Mouse (Mus musculus) spleen, embryonic (tissue): Measurements from ENCODE around the gene Dnajb12.

Experiments used
- CTCF ChIA-PET: fragments of 350-600 bp; sonication (Branson Sonifier 250); formaldehyde crosslinking; loops from one replicate; lab custom pipeline; 2022; lab: Charles Lee

Dnajb12 gene

DNA sequence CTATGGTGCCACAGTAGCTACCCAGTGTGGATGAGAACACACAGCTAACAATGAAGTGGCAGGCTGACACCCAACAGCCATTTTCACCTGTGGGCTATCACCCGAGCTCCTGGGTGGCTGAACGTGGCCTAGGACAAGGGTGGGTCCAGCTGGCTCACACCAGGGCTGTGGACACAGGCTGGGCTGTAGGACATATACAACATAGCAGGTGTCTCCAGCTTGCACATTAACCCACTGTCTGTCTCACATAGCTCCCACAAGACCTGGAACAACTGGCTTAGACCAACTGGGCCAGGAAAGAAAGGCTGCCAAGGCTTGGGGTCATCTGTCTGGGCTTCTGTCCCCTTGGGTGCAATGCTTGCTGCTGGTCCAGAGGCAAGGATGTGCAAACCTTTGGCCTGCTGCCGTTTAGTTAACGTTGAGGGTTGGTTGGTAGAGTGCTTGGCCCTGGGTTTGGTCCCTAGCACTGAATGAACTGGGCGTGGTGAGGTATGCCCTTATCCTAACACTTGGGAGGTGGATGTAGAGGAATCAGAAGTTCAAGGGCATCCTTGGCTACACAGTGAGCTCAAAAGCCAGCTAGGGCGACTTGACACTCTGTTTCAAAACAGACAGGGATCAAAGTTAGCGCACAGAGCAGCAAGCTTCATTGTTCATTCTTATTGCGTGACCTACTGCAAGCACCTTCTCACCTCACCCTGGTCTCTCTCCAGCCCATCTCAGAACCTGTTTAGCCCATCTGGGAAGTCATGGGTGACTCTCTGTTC lies 36.0 kb downstream of the Dnajb12 start:
- CTCF ChIA-PET: no interaction called here

DNA sequence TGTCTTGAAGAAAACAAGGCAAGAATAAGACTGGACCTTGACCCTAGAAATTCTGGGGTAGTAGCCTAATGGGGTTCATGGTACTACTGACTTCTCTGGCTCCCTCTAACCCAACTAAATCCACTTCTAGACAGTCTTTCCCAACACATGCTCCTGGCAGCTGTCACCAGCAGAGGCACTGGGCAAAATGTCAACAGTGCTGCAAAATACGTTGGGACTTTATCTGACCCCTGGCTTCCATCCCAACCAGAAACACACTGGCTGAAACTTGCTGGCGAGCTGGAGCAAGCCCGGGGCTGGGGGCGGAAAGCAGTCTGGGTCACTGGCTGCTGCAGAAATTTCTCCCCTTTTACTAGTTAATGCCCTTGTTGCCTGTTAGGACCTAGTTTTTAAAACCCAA lies 36.8 kb downstream of the Dnajb12 start:
- CTCF ChIA-PET: interaction anchor here (1.0 kb wide), 1 partner anchor 30 kb away, joined by 3 read pairs; no protein-coding TSS in a partner anchor

DNA sequence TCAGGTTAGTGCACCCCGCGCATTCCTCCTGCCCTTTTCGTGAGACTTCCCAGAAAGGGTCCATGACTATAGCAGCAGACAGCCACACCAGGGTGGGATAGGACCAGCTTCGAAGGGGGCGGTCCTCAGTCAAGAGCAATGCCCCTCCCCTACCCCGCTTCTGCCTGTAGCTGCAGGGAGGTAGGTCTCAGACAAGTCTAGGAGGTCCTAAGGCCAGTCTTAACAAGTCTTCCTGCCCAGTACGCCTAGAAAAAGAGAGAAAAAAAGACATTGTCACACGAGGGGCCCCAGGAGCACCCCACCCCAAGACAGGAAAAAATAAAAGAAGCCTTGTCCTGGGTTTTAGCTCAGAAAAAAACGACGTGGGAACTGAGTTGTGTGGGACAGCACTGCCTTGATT lies 37.3 kb downstream of the Dnajb12 start:
- CTCF ChIA-PET: interaction anchor here (1.0 kb wide), 1 partner anchor 30 kb away, joined by 3 read pairs; no protein-coding TSS in a partner anchor

DNA sequence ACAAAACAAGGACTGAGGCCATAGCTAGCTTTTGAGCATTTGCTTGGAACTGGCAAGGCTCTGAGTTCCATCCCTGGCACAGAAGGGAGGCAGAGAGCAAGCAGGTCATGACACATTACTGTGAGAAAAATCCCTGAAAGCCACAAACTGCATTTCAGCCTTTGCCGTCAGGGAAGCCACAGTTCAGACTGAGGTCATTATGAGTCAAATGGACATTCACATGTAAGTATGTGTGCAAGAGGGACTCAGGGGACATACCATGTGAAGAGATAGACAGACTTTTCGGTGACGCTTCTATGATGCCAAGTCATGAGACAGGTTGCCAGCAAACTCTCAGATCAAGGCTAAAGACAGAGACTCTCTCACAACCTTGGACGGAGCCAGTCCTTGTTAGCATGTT lies 38.8 kb downstream of the Dnajb12 start:
- CTCF ChIA-PET: no interaction called here

DNA sequence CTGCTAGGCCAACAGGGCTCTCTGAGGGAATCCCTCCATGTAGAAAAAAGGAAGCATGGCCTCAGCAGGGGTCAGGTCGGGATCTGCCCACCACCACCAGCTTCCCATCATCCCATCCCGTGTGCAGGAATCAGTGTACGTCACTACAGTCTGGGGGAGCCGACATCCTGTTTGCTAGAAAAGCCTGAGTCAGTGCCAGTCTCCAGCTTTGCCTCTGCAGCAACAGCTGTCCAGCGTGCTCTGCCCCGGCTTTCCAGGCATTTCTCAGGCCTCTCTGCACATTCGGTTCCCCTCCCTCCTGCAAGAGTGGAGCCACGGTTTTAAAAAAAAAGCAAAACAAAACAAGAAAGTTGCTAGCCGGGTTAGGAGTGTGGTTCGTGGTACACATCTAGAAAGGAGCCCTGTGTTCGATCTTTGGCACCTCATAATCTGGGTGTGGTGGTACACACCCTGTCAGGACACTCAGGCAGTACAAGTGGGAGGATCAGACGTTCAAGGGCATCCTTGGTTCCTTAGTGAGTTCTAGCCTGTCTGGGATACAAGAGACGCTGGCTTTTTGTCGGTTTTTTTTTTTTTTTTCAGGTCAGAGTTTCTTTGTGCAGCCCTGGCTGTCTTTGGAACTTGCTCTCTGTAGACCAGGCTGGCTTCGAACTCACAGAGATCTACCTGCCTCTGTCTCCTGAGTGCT lies 40.3 kb downstream of the Dnajb12 start:
- CTCF ChIA-PET: interaction anchor here (0.7 to 1.0 kb wide), 3 partner anchors 10 to 523 kb away, joined by 3 to 4 read pairs (median 3); no protein-coding TSS in a partner anchor

DNA sequence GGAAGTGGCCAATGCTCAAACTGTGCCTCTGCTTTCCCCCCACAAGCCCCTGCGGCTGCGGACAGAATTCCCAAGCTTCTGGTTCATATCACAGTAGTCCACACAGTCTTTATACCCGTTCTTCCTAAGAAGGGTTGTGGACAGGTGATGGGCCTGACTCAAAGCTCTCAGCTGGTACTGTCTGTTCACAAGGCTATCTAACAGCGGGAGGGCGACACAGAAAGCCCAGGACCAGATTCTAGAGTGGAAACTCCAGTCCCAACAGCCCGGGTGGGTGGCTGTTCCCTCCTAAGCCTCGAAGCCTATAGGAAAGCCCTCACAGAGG lies 41.1 kb downstream of the Dnajb12 start:
- CTCF ChIA-PET: interaction anchor here (1.0 kb wide), 1 partner anchor 21 kb away, joined by 3 read pairs; no protein-coding TSS in a partner anchor

DNA sequence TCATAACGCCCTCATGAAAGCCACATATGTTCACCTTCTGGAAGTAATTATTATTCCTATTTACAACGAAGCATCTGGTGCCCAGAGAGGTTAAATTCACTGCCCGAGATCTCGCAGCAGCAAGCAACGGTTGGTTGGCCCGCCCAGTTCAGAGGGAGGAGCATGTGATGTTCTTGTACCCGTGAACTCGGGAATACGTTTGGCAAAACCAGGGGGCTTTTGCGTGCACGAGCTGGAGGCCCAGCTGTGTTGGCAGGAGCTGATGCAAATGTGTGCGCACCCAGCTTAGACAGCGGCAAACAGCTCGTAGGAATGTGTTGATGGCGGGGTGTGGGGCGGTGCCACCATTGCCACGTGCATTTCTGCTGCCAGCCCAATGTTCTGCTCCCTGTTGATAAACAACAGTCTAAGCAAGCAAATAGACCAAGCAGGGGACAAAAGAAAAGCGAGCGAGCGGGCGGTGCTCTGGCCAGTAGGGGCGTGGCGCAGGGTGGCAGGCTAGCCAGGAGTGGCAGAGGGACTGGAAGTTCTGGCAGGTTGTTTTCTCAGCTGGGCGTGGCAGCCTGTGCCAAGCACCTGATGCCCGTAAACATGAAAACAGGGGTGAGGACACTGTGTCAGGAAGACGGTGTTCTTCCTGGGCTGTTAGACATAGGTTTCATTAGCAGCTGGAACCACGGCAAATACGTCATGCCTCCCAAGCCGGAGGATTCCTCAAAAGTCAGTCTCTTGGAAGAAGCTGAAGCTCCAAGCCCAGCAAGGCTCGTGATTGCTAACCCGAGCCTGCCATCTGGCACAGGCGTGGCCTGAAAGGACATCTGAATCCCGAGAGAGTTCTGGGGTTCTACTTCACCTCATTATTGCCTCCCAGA lies 41.7 kb downstream of the Dnajb12 start:
- CTCF ChIA-PET: interaction anchor here (1.0 kb wide), 1 partner anchor 22 kb away, joined by 3 read pairs; no protein-coding TSS in a partner anchor

DNA sequence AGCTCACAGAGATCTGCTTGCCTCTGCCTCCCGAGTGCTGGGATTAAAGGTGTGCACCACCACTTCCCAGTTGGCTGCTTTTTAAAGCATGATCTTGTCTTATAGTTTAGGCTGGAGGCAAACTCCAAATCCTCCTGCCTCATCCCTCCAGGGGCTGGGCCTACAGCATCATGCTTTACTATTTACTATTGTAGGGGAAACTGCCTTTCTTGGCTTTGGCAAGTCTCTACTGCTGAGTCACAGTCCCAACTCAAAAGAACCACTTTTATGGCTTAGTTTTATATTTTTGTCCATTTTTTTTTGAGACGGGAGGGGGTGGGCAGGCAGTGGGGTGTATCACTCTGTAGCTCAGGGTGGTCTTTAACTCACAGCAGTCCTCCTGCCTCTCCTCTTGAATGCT lies 44.1 kb downstream of the Dnajb12 start:
- CTCF ChIA-PET: interaction anchor here (0.7 kb wide), 1 partner anchor 56 kb away, joined by 5 read pairs; no protein-coding TSS in a partner anchor

DNA sequence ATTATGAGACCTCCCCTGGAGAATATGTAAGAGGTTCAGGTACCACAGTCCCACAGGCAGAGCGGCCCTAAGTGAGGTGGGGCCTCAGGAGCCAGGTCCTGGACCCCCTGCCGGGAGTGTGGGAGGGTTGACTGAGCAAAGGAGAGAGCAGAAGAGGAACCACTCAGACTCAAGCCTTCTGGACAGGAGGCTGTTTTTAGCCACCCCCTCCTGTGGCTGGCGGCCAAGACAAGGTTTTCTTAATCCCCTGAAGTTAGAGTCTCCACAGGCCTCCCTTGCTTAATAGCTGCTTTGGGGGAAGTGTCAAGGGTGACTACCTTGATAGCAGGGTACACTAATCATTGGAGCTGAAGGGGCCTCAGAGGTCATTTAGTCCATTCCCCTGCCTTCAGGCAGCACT lies 44.9 kb downstream of the Dnajb12 start:
- CTCF ChIA-PET: no interaction called here

DNA sequence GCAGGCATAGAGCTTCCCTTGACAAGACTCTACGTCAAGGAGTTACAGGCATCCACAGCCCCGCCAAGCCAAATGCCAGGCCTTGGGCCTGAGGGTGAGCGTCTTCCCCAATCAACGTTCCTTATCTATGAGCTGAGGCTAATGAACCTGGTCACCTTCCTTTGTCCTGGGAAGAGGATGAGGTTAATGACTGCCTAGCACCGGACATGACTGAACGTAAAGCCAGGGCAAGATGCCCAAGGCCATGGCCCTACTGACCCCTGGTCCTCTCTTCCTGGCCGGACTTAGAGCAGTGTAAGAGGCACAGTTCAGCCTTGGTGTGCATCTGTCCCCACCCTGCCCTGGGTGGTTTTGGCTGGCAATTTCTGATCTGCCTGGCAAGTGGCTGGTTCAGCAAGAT lies 49.8 kb downstream of the Dnajb12 start:
- CTCF ChIA-PET: interaction anchor here (0.7 kb wide), 1 partner anchor 46 kb away, joined by 3 read pairs; no protein-coding TSS in a partner anchor

DNA sequence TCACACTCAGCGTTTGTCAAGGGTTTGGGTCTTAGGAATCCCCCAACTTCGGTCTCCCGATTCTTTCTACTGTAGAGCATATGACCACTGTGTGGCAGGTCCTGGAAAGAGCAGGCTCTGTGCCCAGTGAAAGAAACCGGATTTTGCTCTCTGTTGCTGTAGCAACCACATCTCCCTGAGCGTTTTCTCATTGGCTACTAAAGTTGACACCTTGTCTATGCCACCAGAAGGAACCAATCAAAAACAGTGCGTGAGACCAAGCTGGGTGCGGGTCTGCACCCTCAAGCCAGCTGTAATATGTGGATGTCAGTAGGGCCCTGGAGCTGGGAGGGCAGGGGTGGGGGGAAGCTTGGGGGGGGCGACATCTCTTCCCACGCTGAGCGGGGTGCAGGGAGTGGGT lies 51.6 kb downstream of the Dnajb12 start:
- CTCF ChIA-PET: no interaction called here

DNA sequence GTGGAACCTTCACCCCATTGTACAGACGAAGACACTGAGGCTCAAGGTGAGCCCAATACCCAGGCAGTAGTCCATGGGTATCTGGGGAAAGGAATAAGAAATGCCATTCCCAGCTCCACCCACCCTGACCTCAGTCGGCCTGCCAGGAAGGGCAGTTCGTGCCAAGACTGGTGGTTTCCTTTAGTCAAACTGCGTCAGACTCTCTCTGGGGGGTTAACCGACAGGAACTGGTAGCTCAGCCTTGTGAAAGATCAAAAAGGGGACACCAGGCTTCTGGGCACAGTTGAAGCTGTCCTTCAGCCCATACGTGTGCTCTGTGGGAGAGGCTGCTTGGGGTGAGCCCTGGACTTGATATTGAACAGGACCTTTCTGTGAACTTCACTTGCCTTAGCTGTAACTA lies 53.2 kb downstream of the Dnajb12 start:
- CTCF ChIA-PET: no interaction called here

DNA sequence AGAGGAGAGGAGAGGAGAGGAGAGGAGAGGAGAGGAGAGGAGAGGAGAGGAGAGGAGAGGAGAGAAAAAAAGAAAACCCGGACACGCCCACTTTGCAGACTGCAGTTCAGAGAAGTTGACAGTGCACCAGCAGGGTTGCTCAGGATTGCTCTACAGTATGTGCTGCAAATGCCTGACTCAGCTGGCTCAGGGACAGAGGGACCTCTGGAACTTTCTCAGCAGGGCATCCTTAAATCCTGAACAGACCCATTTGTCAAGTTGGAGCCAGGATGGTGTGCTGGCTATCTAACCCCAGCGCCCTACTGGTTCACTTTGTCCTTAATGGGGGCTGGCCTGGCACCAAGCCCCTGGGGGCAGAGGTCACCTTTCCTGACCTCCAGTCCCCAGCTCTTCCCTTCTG lies 54.7 kb downstream of the Dnajb12 start:
- CTCF ChIA-PET: no interaction called here

DNA sequence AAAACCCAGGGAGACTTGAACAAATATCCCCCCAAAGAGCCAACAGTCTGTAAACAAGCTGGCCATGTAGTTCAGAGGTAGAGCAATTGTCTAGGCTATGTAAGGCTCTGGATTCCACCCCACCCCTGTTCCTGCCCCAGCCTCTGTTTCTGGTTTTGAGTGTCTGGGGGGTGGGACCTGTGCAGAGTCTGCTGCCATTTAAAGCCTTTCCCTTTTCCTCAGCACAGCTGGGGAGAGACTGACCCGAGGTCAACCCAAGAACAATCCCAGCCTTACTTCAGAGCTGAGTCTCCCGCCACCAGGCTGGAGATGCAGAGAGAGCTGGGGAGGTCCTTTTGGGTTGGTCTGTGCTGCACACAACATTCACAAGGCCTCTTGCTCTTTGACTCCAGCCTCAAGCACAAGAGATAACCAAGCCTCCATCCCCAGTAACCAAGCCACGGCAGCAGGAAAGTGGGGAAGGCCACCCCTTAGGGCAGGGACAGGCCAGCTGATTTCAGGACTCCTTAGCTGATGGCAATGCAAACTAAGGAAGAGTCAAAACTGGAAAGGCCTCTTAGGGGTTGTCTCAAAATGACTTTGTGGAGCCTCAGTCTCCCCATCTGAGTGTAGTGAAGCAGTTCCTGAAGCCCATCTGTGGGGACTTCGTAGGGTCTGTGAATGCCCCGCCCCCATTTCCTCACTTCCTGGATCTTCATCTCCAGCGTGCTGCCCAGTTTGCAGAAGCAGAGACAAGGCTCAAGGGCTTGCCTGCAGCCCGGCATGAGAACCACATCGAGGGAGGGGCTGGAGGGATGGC lies 56.9 kb downstream of the Dnajb12 start:
- CTCF ChIA-PET: interaction anchor here (0.7 kb wide), 1 partner anchor 142 kb away, joined by 5 read pairs; no protein-coding TSS in a partner anchor

DNA sequence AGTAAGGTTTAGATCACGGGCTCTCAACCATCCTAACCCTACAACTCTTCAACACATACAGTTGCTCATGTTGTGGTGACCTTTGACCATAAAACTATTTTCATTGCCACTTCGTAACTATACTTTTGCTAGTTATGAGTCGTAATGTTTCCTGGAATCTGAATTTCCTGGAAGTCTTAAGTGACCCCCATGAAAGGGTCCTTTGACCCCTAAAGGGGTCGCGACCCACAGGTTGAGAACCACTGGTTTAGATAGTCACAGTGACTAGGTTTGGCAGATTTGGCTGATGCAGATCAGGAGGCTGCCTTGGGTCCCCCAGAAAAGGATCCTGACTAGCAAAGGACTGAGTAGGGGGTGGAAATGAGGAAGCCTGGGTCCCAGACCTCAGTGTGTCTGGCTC lies 59.3 kb downstream of the Dnajb12 start:
- CTCF ChIA-PET: no interaction called here

DNA sequence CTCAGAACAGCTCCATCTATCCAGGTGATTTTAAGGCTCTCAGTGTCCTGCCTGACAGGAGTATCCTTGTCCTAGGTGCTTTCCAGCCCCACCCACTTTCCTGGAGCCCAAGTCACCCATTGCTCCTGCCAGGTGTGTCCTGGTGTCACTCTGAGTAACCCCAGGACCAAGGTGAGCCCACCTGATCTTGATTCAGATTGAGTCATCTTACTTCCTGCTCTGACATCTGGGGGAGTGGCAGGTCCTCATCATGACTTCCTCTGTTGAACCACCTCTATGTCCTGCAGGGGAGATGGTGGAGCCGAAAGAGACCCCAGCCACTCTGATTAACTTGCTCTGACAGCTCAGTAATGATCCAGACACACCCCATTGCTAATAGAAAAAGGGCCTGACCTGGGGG lies 59.7 kb downstream of the Dnajb12 start:
- CTCF ChIA-PET: no interaction called here

DNA sequence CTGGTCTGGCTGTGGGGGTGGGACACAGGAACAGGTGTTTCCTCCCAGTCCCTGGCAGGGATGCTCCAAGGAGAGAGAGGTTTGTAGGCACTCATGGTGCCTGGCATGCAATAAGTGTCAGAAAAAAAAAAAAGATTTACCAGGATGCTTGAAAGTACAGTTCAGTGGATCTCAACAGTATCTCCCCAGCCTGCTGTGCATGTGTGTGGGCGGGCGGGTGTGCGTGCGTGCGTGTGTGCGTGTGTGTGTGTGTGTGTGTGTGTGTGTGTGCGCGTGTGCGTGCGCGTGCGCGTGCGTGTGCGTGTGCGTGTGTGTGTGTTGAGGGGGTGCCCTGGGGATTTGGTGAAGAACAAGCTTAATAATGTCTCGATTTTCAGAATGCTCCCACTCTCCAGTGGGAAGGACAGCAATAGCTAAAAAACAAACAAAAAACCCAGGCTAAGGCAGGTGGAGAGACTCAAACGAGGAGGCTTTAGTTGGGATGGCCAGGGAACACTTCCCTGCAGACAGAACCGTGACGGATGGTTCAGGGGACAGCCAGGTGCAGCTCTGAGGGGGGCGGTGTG lies 63.0 kb downstream of the Dnajb12 start:
- CTCF ChIA-PET: interaction anchor here (0.7 to 1.7 kb wide), 3 partner anchors 44 to 48 kb away, joined by 3 to 4 read pairs (median 4); no protein-coding TSS in a partner anchor

DNA sequence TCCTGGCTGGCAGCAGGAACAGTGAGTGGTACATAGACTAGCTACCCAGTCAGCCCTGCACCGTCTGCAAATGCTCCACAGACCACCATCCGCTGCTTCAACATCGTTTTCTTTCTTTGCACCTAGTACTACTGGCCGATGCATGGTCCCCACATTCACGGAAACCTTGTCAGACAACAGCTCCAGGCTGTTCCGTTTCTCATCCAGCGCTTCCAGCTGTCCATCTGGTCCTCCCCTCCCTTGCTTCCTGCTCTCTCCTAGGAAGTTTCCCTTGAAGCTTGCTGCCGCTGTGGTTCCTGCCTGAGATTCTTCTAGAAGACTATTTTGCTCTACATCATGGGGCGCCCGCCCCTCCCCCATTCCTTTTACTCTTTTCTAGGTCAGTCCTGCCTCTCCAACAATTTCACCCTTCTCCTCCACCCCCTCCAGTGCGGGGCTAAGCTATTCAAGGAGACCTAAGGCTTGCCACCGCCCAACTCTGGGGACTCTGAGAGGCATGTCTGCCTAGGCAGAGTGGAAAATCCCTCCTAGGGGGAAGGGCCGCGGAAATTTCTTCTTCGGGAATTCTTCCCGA lies 63.6 kb downstream of the Dnajb12 start:
- CTCF ChIA-PET: interaction anchor here (0.7 to 1.7 kb wide), 3 partner anchors 45 to 79 kb away, joined by 3 to 4 read pairs (median 3); no protein-coding TSS in a partner anchor

DNA sequence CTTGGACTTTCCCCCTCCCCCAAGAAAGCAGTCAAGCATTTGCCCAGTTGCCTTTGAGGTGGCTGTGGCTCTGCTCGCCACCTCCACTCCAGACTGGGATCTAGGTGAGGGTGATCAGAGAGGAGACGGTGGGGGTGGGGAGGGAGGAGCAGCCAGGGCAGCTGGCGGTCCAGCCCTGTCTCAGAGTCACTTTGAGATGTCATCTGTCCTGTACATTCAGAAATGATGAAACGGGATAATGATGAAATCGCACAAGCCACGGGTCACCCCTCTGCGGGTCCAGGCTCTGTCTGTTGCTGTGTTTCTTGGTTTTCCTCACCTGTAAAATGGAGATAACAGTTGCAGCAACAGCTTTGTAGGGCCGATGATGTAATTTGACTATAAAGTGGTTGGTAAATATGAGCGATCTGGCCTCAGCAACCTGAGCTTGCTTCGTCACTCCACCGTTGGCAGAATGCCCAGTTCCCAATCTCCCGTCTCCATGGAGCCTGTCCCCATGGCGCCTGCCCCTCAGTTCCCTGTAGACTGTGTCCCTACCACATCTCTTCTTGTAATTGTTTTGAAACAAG lies 64.1 kb downstream of the Dnajb12 start:
- CTCF ChIA-PET: interaction anchor here (0.5 to 1.7 kb wide), 3 partner anchors 49 to 78 kb away, joined by 3 to 8 read pairs (median 4); no protein-coding TSS in a partner anchor
